Mouse (Mus musculus): ENCODE results near the gene Pcgf3.

The Pcgf3 gene

DNA sequence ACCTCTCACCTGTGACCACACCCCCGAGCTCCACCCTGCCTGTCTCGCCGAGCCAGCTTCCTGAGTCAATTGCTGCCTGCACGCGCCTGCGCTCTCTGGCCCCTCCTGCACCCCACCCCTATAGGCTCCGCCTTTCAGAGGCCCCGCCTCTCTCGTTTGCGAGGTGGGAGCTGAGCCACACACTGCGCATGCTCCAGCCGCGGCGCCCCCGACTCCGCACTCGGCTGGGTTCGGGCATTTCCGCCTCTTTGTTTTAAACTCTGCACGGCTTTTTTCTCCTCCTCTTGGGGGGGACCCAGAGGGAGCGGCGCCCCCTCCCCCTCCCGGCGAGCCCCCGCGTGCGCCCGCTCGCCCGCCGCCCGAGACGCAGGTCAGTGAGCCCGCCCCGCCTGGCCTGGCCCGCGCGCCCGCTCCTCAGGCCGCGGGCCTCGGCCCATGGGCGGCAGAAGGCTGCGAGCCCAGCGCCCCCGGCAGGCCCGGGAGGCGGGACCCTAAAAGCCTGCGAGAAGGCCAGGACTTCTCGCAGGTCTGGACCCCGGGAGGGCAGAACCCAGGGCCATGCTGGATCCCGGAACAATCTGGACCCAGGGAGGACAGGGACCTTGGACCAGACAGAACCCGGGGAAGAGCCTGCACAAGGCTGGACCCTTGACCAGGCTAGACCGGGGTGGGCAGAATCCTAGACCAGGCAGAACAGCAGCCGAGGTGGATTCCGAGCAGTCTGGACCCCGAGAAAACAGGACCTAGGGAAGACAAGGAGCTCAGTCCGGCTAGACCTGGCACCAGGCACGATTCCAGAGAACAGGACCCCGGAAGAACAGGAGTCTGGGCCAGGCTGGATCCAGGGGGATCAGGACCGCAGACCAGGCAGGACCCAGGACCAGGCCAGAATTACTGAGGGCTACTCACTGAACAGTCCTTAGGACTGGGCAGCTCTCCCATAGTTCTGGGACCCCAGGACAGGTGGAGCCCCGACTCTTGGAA lies at the start of gene Pcgf3:
TSS of gene Pcgf3 (plus strand) at position 151 of the 984 bp plus-strand sequence.
- DNase-seq: peak; percentile 99

DNA sequence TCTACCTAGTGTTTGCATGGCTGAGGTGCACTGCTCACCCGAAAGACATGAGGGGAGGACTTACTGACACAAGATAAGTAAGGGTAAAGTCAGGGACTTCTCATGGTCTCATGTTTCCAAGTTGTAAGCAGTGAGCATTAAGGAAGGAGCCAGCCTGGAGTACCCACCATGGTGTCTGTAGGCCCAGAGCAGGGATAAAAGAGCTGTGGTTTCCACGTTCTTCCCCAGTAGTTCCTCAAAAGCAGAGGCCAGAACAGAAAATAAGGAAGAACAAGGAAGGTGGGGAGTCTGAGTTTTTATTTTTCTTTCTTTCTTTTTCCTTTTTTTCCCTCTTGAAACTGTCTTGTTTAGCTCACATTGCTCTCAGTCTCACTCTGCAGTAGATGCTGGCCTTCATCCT lies 46.3 kb upstream of the Pcgf3 start:
- no peak for DNase-seq

DNA sequence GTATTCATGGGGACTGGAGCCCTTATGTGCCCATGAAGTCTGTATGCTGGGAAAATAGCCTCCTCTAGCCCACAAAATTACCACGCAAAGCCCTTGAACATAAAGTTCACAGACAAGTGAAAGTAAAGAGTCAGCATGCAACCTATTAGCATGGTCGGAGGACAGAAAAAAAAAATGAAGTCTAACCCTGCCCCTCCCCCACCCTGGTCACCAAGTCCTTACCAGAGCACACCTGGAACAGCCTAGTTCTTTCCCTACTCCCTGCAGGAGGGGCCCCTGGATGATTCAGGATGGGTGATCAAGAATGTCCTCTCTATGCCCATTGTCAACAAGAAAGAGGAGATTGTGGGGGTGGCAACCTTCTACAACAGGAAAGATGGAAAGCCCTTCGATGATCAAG lies 38.3 kb upstream of the Pcgf3 start:
- DNase-seq: no peak

DNA sequence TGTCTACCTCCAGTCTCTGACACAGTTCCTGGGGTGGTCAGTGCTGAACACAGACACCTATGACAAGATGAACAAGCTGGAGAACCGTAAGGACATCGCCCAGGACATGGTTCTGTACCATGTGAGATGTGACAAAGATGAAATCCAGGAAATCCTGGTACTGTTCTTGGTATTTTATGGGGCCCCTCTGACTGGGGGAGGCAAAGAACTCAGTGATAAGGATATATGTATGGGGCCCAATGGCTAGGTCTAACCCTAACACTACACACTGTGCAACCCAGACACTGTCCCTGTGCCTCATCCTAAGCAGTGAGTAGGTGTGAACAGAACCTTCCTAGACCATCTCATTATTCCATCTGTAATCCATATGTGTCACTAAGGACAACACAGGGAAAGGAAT lies 37.6 kb upstream of the Pcgf3 start:
- no peak for DNase-seq

DNA sequence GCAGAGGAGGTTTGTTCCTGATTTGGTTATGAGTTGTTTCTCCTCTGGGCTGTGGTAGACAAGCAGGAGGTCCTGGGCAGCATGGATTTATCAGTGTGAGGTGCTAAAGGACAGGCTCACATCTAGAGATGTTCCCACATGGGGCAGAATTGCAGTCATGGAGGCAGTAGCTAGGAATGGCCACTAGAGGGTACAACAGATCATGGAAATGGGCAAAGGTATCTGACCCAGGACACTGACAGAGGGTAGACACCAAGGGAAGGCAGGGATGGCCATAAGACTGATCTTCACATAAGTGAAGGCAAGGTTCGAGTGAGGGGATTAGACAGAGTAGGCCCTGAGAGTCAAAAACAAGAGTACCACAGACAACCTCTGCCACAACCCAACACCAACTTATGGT lies 33.8 kb upstream of the Pcgf3 start:
- DNase-seq: peak; percentile 69

DNA sequence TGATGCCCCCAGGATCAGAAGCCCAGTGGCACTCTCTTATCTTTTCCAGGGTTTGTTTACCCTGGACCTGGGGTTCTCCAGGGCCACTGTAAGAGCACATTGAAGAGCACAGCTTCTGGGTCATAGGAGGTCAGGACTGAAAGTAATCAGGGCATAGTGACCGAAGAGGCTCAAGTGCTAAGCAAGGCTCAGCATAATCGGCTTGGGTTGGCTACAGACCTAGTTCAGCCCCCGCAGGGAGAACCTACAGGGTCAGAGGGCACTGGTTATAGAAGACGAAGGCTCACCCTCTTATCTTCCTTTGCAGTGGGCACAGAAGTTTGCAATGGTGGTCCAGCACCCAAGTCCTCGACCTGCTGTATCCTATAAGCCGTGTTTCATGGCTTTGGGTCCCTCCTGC lies 29.8 kb upstream of the Pcgf3 start:
- no peak for DNase-seq

DNA sequence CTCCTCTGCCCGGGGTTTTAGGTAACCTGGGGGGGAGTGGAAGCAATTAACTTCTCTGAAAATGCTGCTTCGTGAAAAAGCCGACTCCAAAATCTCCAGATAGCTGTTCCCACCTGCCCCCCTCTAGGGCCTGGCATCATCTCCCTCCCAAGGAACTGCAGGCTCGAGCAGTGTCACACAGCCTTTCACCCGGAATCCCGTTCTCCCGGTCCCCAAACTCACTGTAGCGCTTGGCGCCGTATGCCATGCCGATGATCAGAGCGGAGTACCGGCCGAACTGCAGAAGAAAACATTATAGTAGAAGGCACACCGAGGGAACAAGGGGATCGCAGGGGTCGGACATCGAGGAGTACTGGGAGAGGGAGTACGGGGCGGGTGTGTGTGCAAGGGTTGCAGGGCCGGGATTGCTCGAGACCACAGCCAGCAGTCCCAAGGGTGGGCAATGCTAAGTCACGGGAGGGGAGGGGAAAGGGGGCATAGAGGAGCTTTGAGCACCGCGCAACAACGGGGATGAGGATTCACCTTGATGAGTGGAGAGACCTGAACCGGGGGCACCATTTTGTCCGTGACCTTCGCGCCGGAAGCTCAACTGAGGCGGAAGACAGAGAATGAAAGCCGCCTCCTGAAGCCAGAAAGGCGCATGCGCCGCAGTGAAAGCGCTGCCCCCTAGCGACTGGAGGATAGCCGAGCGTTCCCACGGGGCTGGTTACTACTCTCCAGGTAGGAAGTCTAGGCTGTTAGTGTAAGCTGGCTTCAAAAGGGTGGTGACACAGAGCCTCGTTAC lies 27.0 kb upstream of the Pcgf3 start, which contains the start of gene Atp5k:
TSS of gene Atp5k (minus strand) at position 645 of the 784 bp plus-strand sequence.
- DNase-seq: peak; percentile 96

DNA sequence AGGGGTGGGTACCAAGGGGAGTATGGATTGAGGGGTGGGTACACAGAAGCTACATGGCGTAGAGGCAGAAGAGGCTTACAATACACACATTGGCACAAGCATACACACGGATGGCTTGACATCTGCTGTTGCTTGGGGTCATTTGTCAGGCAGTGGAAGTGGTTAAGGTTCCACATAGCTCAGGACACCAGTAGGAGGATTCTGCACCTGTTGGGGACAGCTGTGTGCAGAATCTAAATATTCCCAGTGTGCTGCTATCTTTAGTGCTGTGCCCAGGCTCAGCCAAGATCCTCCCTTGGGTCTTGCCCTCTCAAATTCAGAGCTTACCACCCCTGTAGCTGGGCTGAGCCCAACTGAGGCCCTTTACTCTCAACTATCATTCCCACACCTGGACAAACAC lies 24.9 kb upstream of the Pcgf3 start:
- no peak for DNase-seq

DNA sequence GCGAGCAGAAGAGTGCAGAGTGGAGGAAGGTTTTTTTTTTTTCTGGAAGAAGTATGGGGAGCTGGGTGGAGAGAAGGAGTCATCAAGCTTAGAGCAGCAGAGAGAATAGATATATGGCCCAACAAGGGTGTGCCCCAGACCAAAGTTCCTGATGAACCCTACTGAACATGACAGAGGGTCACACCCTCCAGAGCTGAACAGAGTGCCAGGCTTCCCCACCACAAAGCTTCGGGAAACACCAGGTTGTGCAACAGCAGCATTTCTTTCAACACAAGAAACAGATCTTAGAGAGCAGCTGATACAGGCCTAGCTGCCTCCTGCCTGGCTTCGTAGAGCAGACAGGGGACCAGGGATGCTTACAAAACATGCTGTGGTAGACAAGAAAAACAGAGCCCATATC lies 14.1 kb upstream of the Pcgf3 start:
- no peak for DNase-seq

DNA sequence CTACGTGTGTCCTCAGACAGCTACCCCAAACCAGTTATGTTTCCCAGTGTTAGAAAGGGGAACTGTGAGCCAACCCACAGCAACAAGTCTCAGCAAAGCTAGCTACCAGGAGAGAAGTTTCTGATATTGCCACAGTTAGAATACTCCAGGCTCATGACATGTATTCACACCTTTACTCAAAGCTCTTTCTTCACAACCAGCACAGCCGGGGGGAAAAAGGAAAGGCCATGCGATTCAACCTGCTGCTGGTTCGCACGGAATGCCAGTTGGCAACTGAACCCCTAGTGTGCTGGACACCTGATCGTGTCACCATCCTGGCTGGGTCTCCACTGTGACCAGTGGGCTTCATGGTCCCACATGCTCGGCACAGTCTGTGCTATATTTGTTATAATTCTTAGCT lies 13.2 kb upstream of the Pcgf3 start:
- DNase-seq: no peak

DNA sequence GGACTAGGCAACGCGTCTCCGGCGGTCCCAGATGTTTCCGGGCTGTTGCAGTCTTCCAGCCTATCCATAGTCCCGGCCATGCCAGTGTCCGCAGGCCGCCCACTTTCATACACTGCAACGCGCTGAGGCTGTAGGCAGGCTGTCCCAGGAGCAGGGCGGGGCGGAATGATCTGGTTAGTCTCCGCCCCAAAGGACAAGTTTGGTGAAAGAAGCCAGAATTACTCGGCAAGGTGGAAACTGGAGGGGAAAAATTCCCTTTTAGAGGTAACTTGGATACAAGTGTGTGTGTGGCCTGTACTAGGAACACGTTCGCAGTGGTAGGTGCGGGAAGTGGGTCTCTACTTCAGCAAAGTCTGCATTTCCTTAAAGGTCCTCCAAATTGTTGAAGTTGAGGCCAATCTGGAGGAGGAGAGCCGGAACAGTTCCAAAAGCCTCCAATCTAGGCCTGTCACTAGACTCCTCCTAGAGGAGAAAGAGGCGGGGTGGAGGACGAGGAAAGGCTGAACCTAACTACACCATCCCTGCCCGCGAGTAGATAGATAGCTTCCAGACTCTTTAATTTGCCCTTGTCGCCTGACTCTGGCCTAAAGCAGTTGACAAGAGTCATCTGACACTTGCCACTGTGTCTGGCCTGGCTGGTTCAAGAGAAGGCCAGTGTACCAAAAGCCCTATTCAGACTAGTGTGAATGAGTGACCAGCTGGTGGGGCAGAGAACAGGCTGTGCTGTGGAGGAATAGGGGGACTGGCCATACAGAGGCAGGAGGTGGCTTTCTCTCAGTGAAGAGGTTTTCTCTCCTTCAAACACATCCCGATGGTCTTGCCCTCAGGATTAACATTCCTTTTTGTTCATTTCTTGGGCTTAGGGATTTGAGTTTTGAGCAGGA lies 12.0 kb upstream of the Pcgf3 start, which contains the start of gene Mfsd7a:
TSS of gene Mfsd7a (minus strand) at position 107 of the 884 bp plus-strand sequence.
- peak; percentile 85 for DNase-seq

DNA sequence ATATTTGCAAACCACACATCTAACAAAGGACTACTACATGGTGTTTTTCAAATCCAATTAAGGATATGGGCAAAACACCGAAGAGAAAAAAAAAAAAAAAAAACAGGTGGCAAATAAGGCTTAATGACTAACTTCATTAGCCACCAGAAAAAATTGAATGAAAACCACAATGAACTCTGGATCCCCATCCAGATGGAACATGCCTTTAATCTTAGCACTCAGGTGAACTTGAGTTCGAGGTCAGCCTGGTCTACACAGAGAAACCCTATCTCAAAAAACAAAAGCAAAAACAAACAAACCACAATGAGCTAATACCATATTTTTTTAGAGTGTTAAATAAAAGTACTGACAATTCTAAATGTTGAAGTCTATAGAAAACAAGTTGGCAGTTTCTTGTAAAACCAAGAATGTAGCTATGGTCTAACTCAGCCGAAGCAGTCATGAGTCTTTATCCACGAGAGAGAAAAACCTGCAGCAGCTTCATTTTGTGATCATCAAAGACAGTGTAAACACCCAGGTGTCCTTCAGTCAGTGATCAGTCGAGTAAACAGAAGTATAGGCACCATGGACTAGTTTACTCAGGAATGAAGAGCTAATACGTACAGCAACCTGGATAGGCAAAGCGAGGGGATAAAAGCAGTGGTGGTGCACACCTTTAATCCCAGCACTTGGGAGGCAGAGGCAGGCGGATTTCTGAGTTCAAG lies 10.0 kb upstream of the Pcgf3 start:
- no peak for DNase-seq

DNA sequence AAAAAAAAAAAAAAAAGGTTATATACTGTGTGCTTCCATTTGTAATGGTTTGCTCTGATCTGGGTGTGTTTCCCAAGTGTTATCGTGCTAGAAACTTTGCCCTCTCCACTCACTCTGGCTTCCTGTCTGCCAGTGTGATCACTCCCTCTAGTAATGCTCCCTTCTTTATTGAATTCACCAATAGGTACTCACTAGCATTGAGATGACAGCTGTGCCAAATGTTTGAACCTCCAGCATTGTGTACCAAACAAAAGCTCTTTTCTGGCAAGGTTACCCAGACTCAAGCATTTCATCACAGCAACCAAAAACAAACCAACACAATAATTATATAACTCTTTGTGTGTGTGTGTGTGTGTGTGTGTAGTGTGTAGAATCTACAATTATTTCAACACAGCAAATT lies 9.4 kb upstream of the Pcgf3 start:
- DNase-seq: no peak

DNA sequence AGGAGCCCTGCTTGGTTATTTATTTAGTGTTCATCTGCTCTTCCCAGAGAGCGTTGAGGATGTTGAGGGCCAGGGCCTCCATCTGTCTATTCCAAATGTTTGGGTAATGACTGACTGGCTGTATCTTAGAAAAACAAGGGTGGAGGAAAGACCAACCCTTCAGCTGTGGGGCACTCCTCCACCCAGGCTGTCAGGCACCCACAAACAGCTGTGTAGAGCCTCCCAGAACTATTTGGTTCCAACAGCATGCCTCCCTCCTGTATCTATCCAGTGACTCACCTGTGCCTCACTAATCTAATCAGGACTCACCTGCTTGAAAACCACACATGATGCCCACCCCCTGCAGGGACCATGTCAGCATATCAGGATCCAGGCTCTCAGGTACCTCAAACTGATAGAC lies 8.6 kb upstream of the Pcgf3 start:
- no peak for DNase-seq

DNA sequence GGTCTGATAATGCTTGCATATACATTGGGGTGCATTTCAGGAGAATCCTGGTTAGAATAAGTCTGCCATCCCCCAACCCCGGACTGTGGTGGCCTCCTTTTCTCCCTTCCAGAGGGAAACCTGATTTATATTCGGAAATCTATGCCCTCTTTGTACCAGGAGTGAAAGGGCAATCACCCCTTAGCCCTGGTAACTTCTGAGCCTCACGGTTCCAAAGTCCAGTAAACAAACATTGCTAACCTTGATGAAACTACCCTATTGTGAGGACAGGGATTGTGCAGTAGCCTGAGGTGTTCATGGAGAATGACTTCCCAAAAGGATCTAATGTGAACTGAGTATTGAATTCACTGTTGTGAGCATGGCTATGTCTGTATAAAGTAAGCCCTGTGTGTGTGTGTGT lies 6.9 kb upstream of the Pcgf3 start:
- DNase-seq: no peak

DNA sequence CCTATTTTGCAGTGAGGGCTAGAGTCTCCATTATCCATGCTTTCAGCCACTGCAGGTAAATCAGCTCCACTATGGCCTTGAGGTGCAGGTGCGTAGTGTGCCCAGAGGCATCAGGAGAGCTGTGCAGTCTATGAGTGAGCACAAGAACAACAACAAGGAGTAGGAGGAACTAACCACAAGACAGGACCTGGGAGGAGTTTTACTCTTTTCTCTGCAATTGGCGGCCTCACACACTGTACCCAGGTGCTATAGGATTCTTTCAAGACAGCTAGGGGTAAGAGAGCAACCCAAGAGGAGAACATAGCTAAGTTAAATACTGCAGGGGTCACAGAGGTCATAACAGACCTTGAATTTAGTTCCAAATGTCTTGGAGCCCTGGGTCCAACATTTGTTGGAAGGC lies 2.3 kb upstream of the Pcgf3 start:
- no peak for DNase-seq

DNA sequence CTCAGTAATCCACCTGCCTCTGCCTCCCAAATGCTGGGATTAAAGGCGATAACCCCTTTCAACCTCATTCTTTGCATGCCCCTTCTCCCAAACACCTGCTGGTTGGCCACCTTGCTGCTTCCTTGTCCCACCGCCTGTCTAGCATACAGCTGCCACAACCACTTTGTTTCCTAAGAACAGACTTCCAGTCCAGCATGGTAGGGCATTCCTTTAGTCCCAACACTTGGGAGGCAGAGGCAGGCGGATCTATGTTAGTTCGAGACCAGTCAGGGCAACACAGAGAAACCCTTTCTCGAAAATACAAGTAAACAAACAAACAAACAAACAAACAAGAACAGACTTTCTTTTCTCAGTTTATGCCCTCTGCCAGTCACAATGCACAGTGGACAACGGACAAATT lies 571 bp upstream of the Pcgf3 start:
- DNase-seq: peak; percentile 10

DNA sequence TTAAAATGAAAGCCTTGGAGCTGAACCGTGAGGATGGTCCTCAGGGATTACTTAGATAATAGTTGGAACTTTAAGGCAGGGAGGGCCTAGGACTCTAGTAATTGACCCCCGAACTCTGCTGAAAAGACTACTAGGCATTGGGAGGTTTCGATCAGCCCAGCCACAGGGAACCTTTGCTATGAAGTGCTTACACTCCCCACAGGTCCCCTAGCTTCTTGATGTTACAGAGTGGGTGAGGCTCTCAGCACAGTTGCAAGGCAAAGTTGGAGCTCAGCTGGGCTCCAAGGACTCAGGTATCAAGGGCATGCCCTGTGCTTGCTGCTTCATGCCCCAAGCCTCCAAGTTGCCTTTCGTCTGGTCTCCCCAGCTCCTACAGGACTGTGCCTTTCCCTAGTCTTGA lies 1.4 kb downstream of the Pcgf3 start:
- no peak for DNase-seq

DNA sequence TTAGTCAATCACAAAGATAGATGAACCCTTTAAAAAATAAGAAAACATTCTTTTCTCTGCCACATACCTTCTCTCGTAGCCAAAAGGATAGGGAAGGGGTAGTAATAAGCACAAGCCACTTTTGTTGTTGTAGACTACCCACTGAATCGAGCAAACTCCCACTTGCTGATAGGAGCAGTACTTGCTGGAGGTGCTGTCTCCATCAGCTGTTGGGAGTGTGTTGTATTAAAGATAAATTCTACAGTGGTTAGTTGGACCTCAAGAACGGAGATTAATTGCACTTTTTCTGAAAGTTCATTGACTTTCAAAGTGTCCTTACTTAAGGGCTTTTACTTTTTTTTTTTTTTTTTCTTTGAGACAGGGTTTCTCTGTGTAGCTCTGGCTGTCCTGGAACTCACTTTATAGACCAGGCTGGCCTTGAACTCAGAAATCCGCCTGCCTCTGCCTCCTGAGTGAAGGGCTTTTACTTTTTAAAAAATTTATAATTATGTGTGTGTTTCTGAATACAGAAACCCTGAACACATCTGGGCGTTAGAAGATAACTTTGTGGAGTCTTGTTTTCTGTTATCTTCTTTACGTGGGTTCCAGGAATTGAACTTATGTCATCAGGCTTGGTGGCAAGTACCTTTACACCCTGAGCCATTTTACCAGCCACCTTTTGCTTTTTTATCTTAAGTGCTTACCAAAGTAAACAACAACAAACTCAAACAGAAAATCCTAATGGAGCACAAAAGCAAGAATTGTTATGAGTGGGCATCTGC lies 4.3 kb downstream of the Pcgf3 start:
- DNase-seq: no peak

DNA sequence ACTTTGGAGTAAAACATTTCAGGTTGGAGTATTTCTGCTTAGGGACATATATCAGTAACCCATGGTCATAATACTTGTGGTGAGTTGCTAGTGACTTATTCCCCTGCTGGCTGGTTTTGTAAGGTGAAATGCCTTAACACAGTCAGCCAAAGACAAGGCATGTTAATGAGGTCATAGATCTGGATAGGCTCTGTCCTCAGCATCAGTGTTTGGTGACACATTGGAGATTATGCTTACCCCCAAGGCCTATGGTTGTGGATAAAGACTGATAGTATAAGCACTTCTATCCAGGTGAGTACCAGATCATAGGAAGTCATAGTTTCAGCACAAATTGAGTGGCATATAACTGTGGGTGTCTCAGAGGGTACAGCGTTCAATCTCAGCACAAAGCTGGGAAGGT lies 5.6 kb downstream of the Pcgf3 start:
- no peak for DNase-seq

DNA sequence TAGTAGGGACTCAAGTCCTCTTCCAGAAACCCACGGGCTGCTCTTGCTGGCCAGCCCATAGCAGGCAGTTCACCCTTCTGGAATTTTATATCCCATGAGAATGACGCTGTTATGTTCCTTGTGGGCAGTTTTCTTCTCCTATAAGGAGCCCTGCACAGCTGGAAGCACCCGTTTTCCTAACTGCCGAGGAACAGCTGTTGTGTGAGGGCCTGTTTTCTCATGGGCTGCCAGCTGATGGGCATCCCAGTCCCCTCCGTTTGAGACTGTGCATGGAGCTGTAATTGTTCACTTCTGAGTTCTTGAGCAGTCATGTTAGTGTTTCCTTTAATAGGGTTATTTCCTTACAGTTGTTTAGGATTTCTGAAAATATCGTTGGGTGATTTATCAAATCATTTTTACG lies 8.6 kb downstream of the Pcgf3 start:
- no peak for DNase-seq

Measured in kidney, postnatal 10 days (tissue).